Mouse (Mus musculus) hindbrain, postnatal 0 days (tissue): Measurements from ENCODE around the gene Gm3055. TPM values are rescaled to one million over a fixed set of nuclear protein-coding genes. Genes with fewer than 3 reads are reported as not detected.
"Not testable (repeated sequence)": the region's sequence is repeated elsewhere in the genome, so short reads cannot be mapped to it uniquely, and the experiment has no call there.

Experiments used
- ATAC-seq: fragments of 200-750 bp; cut with Nextera tagmentation; 2 replicates; pipeline ENCODE4 v1.8.0; 2017; ENCODE audit warnings: mild to moderate bottlenecking, moderate TSS enrichment, moderate library complexity
- DNase-seq: peaks from one replicate; pipeline ENCODE4 v3.0.0-alpha.2; 2015; ENCODE audit warnings: low spot score
- H3K27ac ChIP-seq: fragments of 300-500 bp; sonication (generic); 2 replicates; pipeline ENCODE4 v1.5.1; 2014; ENCODE audit warnings: mild to moderate bottlenecking
- H3K27me3 ChIP-seq: fragments of 300-500 bp; sonication (generic); 2 replicates; pipeline ENCODE4 v1.6.1; 2014; ENCODE audit warnings: low read length, mixed read lengths; ENCODE audit not compliant: insufficient read depth
- H3K36me3 ChIP-seq: fragments of 300-500 bp; sonication (generic); 2 replicates; pipeline ENCODE4 v1.6.1; 2014; ENCODE audit warnings: low read length, mixed read lengths; ENCODE audit not compliant: insufficient read depth
- H3K4me1 ChIP-seq: fragments of 300-500 bp; sonication (generic); 2 replicates; pipeline ENCODE4 v1.6.1; 2014; ENCODE audit warnings: antibody characterized with exemption, low read length, mixed read lengths; ENCODE audit not compliant: insufficient read depth
- H3K4me2 ChIP-seq: fragments of 300-500 bp; sonication (generic); 2 replicates; pipeline ENCODE4 v1.6.1; 2014; ENCODE audit warnings: low read depth, mild to moderate bottlenecking, low read length, moderate library complexity, mixed read lengths
- H3K4me3 ChIP-seq: fragments of 300-500 bp; sonication (generic); 2 replicates; pipeline ENCODE4 v1.5.1; 2014; ENCODE audit warnings: low read length
- H3K9ac ChIP-seq: fragments of 300-500 bp; sonication (generic); replicated peaks from 2 replicates; pipeline ENCODE4 v1.6.1; 2014; ENCODE audit warnings: mild to moderate bottlenecking, low read length, moderate library complexity, mixed read lengths
- H3K9me3 ChIP-seq: fragments of 300-500 bp; sonication (generic); 2 replicates; pipeline ENCODE4 v1.6.1; 2016; ENCODE audit warnings: low read length, mixed read lengths
- WGBS: fragments of 180-500 bp; shearing (Covaris S2); extraction: QIAGEN DNeasy Blood & Tissue Kit; methylation state at CpG from one replicate; pipeline ENCODE4 v1.1.7; 2014; 5-methylcytosine and 5-hydroxymethylcytosine counted together
- polyA plus RNA-seq: library from polyadenylated mRNA; unstranded; fragments of >200 nt; fragmentation: Nextera tagmentation; extraction: Ambion mirVana; gene quantifications from 2 replicates; pipeline ENCODE4 v1.2.1, GENCODE M21; 2015
- total RNA-seq: library from RNA; depleted of rRNA; stranded (reverse); fragments of >200 nt; gene quantifications from 2 replicates; pipeline ENCODE4 v1.2.3, GENCODE M21; 2014; rRNA removed

Gene Gm3055
- total RNA-seq (5.1 and 16.5 TPM in 2 replicates), polyA plus RNA-seq (7.7 and 8.7 TPM in 2 replicates)

GRCm38 (mm10) chr10:81770506-81771403 lies at the start of gene Gm3055:
Gene Gm3055, minus strand, starts transcription at chr10:81771161.
- H3K4me1 ChIP-seq = not testable (repeated sequence)
- ATAC-seq = peak; percentile 99
- no CpG with 5 or more reads among the region's 43 CpGs for WGBS

GRCm38 (mm10) chr10:81811899-81812298 lies 40.9 kb upstream of the Gm3055 start, which contains the start of gene Gm4767:
Gene Gm4767, plus strand, starts transcription at chr10:81812186.
- not testable (repeated sequence) for H3K36me3 ChIP-seq, H3K27me3 ChIP-seq, H3K9ac ChIP-seq, H3K4me2 ChIP-seq, H3K9me3 ChIP-seq, H3K4me3 ChIP-seq, DNase-seq, ATAC-seq, H3K27ac ChIP-seq, H3K4me1 ChIP-seq
- 43% methylated on average over 10 of the region's 20 CpGs for WGBS

More at GRCm38 (mm10) chr10:81770506-81771403, at the start of gene Gm3055:
- not testable (repeated sequence) for H3K9ac ChIP-seq, H3K27me3 ChIP-seq, DNase-seq, H3K4me2 ChIP-seq, H3K9me3 ChIP-seq, H3K27ac ChIP-seq, H3K4me3 ChIP-seq, H3K36me3 ChIP-seq

- H3K4me1 ChIP-seq, H3K4me3 ChIP-seq, H3K4me2 ChIP-seq, H3K9me3 ChIP-seq, DNase-seq, H3K9ac ChIP-seq, H3K27me3 ChIP-seq, H3K36me3 ChIP-seq, H3K27ac ChIP-seq: not testable (repeated sequence)
- no CpG with 5 or more reads among the region's 3 CpGs for WGBS
- ATAC-seq = peak; percentile 49
Observed at GRCm38 (mm10) chr10:81771404-81771777, 430 bp upstream of the Gm3055 start.

- DNase-seq, H3K36me3 ChIP-seq, H3K9me3 ChIP-seq, H3K9ac ChIP-seq, H3K27me3 ChIP-seq, H3K27ac ChIP-seq, H3K4me2 ChIP-seq, H3K4me1 ChIP-seq, H3K4me3 ChIP-seq: not testable (repeated sequence)
- no CpG with 5 or more reads among the region's 46 CpGs for WGBS
- ATAC-seq = peak; percentile 100
Observed at GRCm38 (mm10) chr10:81704531-81705301, 66.2 kb downstream of the Gm3055 start, which contains the start of gene Zfp433. Gene Zfp433, plus strand, starts transcription at chr10:81704825.

Other genes starting within 250 kb of the Gm3055 start
- 2.5 and 9.8 TPM in 2 replicates for gene Gna15, start 246.9 kb downstream of the Gm3055 start, total RNA-seq
- 1.2 and 1.9 TPM in 2 replicates for gene Gna15, start 246.9 kb downstream of the Gm3055 start, polyA plus RNA-seq
- gene Gna11, start 226.0 kb downstream of the Gm3055 start, total RNA-seq = 121 and 139 TPM in 2 replicates
- 95.6 and 105 TPM in 2 replicates for gene Gna11, start 226.0 kb downstream of the Gm3055 start, polyA plus RNA-seq
- 611 and 635 TPM in 2 replicates for gene Aes, start 211.7 kb downstream of the Gm3055 start, total RNA-seq
- gene Aes, start 211.7 kb downstream of the Gm3055 start, polyA plus RNA-seq = 803 and 834 TPM in 2 replicates
- gene Tle2, start 196.6 kb downstream of the Gm3055 start, total RNA-seq = 28.8 and 41.8 TPM in 2 replicates
- 43.7 and 45.5 TPM in 2 replicates for gene Tle2, start 196.6 kb downstream of the Gm3055 start, polyA plus RNA-seq
- 5.3 and 5.4 TPM in 2 replicates for gene Tle6, start 170.1 kb downstream of the Gm3055 start, total RNA-seq
- gene Tle6, start 170.1 kb downstream of the Gm3055 start, polyA plus RNA-seq = 6.2 and 6.6 TPM in 2 replicates
- 4.2 and 4.3 TPM in 2 replicates for gene BC025920, start 164.9 kb downstream of the Gm3055 start, total RNA-seq
- gene BC025920, start 164.9 kb downstream of the Gm3055 start, polyA plus RNA-seq = 0.97 and 1.3 TPM in 2 replicates
- gene Sirt6, start 143.4 kb downstream of the Gm3055 start, total RNA-seq = 22.4 and 31.5 TPM in 2 replicates
- gene Sirt6, start 143.4 kb downstream of the Gm3055 start, polyA plus RNA-seq = 39.0 and 40.9 TPM in 2 replicates
- gene Ankrd24, start 142.6 kb downstream of the Gm3055 start, total RNA-seq = 58.5 and 73.9 TPM in 2 replicates
- 17.7 and 18.6 TPM in 2 replicates for gene Ankrd24, start 142.6 kb downstream of the Gm3055 start, polyA plus RNA-seq
- gene Gm10778, start 122.1 kb downstream of the Gm3055 start, total RNA-seq = 3.0 and 4.5 TPM in 2 replicates
- gene Gm10778, start 122.1 kb downstream of the Gm3055 start, polyA plus RNA-seq = 2.7 and 2.9 TPM in 2 replicates
- gene Zfp433, start 66.3 kb downstream of the Gm3055 start, total RNA-seq = 4.3 and 5.0 TPM in 2 replicates
- gene Zfp433, start 66.3 kb downstream of the Gm3055 start, polyA plus RNA-seq = 10.1 and 10.5 TPM in 2 replicates
- 1.3 TPM in 1 of 2 replicates, not detected in the other for gene Gm4767, start 41.0 kb upstream of the Gm3055 start, total RNA-seq
- 2.0 and 2.8 TPM in 2 replicates for gene Gm4767, start 41.0 kb upstream of the Gm3055 start, polyA plus RNA-seq
- 2.6 and 4.7 TPM in 2 replicates for gene Gm32687, start 92.8 kb upstream of the Gm3055 start, total RNA-seq
- gene Gm32687, start 92.8 kb upstream of the Gm3055 start, polyA plus RNA-seq = 5.6 and 6.4 TPM in 2 replicates
- gene Zfp781, start 159.3 kb upstream of the Gm3055 start, total RNA-seq = 5.8 and 6.0 TPM in 2 replicates
- 3.8 and 4.1 TPM in 2 replicates for gene Zfp781, start 159.3 kb upstream of the Gm3055 start, polyA plus RNA-seq